Mouse (Mus musculus): ENCODE measurements at regions not wholly inside any gene's neighbourhood (a gene's known extent, or its start where the extent isn't known, plus 50 kb on each side); places are given as distances from the start of the nearest gene placed in this dataset.

- DNase-seq (ENCODE audit: low spot score in 2 of 2) = no peak
These were observed 269.3 kb upstream of the Erbb4 start for GRCm38 (mm10) chr1:69376923-69377706.

DNA sequence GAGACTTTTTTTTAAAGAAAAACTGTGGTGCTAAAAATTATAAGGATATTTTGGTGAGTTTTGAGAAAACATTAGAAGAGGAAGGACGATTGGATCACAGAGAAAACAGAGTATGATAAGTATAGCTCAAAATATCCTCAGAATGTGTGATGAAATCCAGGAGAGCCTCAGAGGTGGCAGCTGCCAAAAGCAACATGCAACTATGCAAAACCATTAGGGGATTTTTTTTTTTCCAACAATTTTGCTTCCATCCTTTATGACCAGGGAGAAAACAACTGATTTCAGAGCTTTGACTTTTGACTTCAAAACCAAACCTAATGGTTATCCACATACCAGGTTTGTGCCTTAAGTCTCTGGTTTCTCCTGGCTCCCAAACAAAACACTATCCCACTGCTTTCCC lies 267.4 kb upstream of the Erbb4 start:
- DNase-seq (ENCODE audit: low spot score in 2 of 2) = no peak

DNA sequence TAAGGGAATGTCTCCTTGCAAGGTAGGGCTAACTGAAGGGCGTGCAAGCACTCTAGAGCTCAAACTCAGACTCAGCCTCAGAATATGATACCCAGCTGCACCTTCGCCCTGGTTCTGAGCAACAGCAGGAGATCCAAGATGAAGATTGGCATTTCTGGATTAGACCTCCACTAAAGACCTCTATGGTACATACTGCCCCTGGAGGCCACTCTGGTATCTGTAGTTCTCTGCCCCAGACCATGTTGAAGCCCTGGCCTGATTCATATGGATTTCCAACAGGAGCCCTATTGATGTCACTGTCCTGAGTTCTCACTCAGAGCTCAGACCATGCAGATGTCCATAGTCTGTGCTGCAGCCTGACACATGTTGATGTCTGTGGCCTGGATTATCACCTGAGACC lies 262.2 kb upstream of the Erbb4 start:
- no peak for DNase-seq (ENCODE audit: low spot score in 2 of 2)

GRCm38 (mm10) chr1:69367531-69367930 lies 259.7 kb upstream of the Erbb4 start:
- no peak for DNase-seq (ENCODE audit: low spot score in 2 of 2)

- DNase-seq (ENCODE audit: low spot score in 2 of 2) = no peak
These were observed 256.2 kb upstream of the Erbb4 start for GRCm38 (mm10) chr1:69364069-69364468.

- no peak for DNase-seq (ENCODE audit: low spot score in 2 of 2)
These were observed 249.7 kb upstream of the Erbb4 start for GRCm38 (mm10) chr1:69357548-69357947.

DNA sequence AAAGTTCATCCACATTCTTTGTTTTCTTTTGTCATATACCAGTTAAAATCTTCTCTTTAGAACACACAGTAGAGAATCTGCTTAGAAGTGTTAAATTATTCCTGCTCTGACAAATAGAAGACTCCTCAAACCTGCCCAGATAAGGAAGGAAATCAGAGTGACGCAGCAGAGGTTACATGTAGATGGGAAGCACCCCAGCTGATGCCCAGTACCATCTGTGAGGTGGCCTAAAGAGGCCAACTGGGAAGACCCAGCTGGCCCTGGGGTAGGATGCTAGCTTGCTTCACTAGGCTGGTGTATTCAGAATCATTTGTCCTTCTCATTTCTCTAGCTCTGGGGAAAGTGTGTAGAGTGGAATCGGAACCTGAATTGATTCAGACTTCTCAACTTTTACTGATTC lies 242.6 kb upstream of the Erbb4 start:
- no peak for DNase-seq (ENCODE audit: low spot score in 2 of 2)

DNA sequence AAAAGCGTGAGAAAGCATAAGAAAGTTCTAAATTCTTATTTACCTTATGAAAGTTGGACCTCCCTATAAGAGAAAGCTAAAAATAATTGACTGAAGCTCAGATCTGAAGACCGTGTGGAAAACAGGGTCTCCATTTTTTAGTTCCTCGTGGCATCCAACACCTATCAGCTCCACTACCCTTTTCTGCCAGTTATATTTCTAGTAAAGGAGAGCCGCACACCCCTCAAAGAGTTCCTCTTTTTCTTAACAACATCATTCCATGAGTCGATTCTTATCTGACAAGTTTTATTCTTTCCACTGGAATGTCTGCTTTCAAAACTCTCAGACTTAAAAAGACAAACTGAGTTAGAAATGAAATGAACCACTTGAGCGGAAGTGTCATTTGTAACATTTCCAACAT lies 242.0 kb upstream of the Erbb4 start:
- no peak for DNase-seq (ENCODE audit: low spot score in 2 of 2)

DNA sequence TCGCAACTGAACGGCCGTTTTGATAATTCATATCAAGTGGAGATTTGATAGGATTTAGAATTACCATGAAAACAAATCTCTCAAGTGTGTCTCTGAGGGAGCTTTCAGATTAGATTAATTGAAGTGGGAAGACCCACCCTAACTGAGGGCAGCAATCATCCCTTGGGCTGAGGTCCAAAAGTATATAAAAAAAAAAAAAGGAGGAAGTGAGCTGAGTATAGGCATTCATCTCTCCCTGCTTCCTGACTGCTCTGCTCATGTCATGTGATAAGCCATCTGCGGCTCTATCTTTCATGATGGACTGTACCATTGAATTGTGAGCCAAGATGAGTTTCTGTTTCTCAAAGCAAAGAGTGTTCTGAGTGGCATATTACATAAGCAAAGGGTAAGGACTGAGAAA lies 234.2 kb upstream of the Erbb4 start:
- no peak for DNase-seq (ENCODE audit: low spot score in 2 of 2)

- DNase-seq (ENCODE audit: low spot score in 2 of 2) = no peak
These were observed 232.6 kb upstream of the Erbb4 start for GRCm38 (mm10) chr1:69340481-69340880.

- no peak for DNase-seq (ENCODE audit: low spot score in 2 of 2)
These were observed 223.8 kb upstream of the Erbb4 start for GRCm38 (mm10) chr1:69331418-69332254.

DNA sequence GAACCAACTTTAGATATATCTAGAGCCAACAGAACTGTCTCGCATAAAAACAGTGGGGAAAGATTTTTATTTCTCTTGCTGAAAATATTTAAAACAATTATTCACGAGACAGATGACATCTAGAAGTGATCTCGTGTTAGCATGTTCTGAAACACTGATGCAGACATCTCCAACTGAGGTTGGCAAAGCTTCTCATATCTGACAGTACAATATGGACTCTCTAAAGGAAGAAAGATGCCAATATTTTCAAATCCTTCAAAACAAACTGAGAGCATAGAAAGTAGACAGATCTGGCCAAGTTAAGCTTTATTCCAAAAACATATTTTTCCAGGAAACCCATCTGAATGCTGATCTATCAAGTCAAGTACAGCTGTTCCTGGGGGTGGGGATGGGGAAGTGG lies 221.5 kb upstream of the Erbb4 start:
- no peak for DNase-seq (ENCODE audit: low spot score in 2 of 2)

DNA sequence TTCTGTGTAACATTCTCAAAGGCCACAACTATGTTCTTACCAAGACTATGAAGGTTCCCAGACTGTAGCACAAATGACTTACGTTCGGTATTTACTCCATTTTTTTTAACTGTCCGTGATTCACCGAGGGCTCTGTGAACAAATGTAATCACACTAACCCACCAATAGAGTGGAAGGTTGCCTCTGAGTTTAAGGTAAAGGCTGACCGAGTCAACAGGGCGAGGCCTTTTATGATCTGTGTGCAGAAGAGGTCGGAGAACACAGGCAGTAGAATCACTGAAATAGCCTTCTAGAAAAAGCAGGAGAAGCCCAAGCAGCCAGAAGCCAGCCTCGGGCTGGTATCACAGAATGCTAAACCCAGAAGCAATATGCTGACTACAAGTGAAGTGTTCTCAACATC lies 218.9 kb upstream of the Erbb4 start:
- no peak for DNase-seq (ENCODE audit: low spot score in 2 of 2)

GRCm38 (mm10) chr1:69319526-69319925 lies 211.7 kb upstream of the Erbb4 start:
- DNase-seq (ENCODE audit: low spot score in 2 of 2) = no peak

DNA sequence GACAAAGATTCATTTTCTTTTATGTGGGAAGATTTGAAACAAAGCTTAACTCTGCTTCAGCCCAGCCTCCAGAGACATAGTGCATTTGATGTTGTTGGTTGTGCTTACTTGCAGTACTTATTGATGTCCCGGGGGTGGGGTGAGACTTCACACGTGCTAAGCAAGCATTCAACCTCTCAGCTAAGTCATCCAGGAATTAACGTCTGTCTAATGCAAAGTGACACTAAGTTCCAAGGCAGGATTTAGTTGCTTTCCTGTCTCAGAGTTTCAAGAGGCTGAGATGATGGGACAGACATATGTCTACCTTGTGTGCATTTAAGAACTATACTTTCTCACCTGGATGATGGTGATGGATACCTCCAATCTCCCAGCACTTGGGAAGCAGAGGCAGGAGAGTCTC lies 189.0 kb upstream of the Erbb4 start:
- DNase-seq (ENCODE audit: low spot score in 2 of 2) = no peak

- no peak for DNase-seq (ENCODE audit: low spot score in 2 of 2)
These were observed 183.5 kb upstream of the Erbb4 start for GRCm38 (mm10) chr1:69291329-69291728.

- no peak for DNase-seq (ENCODE audit: low spot score in 2 of 2)
These were observed 178.5 kb upstream of the Erbb4 start for GRCm38 (mm10) chr1:69286374-69286773.

GRCm38 (mm10) chr1:69277428-69277827 lies 169.6 kb upstream of the Erbb4 start:
- DNase-seq (ENCODE audit: low spot score in 2 of 2) = no peak

DNA sequence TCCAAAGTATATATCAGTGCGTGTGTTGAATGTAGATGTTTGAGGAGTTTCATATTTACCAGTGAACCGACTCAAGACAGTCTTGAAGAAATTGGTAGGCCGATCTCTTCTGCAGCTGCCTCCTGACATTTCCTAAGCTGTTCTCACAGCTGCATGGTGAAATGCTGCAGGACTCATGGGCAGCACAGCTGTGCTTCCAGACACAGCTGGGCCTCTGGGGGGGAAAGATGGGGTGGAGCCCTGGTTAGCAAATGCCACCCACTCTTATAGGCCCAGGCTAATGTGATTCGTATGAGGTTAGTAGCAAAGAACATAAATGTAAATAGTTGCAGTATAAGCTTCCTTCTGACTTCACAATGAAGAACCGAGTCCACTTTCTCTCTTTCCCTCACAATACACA lies 139.8 kb upstream of the Erbb4 start:
- no peak for DNase-seq (ENCODE audit: low spot score in 2 of 2)

DNA sequence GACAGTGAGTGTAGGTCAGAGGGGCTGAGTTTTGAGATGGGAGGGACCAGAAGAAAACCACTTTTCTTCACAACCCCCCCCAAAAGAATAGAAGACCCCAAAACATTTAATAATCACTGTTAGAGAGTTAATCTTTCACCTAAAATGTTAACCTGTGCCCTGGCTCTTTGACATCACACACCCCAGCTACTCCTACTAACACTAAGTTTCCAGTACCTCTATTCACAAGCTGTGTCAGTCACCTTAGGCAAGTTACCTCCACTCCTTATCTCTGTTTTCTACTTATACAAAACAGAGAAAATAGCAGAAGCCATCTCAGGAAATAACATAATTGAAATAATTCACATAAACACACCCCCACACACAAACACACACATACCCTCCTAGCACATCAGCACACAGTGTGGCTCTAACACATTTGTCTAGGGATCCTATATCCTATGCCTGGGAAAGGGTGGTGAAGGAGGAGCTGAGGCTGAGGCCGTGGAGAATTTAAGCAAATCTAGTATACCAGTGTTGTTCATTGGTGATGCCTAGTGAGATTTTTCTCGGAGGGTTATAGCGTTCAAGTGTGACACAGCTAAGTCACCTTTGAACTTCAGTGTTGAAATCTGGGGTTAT lies 134.5 kb upstream of the Erbb4 start:
- no peak for DNase-seq (ENCODE audit: low spot score in 2 of 2)

GRCm38 (mm10) chr1:69241502-69242214 lies 133.8 kb upstream of the Erbb4 start:
- DNase-seq (ENCODE audit: low spot score in 2 of 2) = peak; percentile 60 to 69

GRCm38 (mm10) chr1:69227864-69228263 lies 120.0 kb upstream of the Erbb4 start:
- no peak for DNase-seq (ENCODE audit: low spot score in 2 of 2)
